Mouse (Mus musculus): ENCODE measurements around the gene Wdr41. TPM values are rescaled to one million over a fixed set of nuclear protein-coding genes. Genes with fewer than 3 reads are reported as not detected.

Gene Wdr41
- total RNA-seq (2012; rRNA removed) (5.0 and 5.9 TPM in 2 replicates), total RNA-seq (2014; rRNA removed) (10.0 and 10.7 TPM in 2 replicates), polyA plus RNA-seq (2012; ENCODE audit: insufficient read length, low read depth) (10.3 and 12.7 TPM in 2 replicates)

DNA sequence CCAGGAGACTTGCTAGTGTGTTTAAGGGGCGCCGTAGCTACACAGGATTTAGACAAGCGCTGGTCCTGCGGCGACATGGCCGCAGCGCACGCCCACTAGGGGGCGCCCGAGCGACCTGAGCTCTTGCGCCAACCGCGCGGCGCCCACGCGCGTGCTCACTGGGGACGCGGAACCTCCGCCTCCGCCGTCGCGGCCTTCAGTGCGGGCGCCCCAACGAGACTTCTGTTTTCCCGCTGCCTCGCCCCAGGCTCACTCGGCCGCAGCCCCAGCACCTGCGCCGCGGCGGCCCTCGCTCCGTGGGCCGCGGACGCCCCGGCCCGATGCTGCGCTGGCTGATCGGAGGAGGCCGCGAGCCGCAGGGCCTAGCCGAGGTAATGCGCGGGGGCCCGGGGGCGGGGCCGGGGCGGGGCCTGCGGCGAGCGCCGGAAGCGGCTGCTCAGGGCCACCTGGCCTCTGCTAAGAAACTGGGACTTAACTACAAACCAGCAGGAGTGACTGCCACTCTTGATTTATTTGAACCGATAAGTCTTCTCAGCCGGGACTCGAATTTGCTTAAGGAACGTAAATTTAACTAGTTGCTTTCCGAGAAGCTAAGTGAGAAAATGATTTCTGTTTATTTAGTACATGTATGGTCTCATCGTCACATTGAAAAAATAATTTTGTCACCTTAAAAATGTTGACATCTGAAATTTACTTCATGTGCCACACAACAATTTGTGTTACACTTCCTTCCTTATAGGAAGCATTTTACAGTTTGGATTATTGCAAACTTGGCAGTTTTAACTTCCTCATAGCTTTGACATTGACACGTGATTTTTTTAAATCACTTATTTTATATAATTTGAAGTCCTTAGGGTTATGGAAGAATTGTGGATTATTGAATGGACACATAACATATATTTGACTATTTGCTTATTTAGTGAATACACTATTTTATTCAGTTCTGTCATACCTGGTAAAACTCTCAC is at the start of gene Wdr41:
TSS of gene Wdr41 (plus strand) at position 126 of the 968 bp plus-strand sequence.
- Histone ChIP-seq H3K27me3 (replicated peaks) (no peaks in the 10 kb centered on the region), H3K4me2 (ENCODE audit: insufficient read depth, low read depth, poor library complexity, severe bottlenecking) (peak within 1 kb of the TSS; percentile 66), H3K27ac (ENCODE audit: insufficient read depth, low read depth) (peak within 1 kb of the TSS; percentile 82), H3K9ac (ENCODE audit: insufficient read depth, low read depth) (peak within 1 kb of the TSS; percentile 56), H3K79me2 (replicated peaks; ENCODE audit: control insufficient read depth, extremely low read depth, insufficient read depth, poor library complexity, severe bottlenecking) (no peaks in the 10 kb centered on the region), H3K9me3 (replicated peaks; ENCODE audit: low read length) (peaks cover 3% of the 10 kb centered on the region), H3K4me3 (replicated peaks in 1 of 3; ENCODE audit: low read depth in 2 of 3, low read length in 2 of 3, poor library complexity in 1 of 3) (peak within 1 kb of the TSS; percentile 57 to 73 (median 64)), H3K4me1 (ENCODE audit: control insufficient read depth in 1 of 2, insufficient read depth in 2 of 2) (peaks cover 5 to 27% of the 10 kb centered on the region in 2 experiments; a peak in 3 of 4 replicates), H3K36me3 (replicated peaks in 1 of 2; ENCODE audit: control insufficient read depth in 1 of 2, insufficient read depth in 1 of 2, low read length in 1 of 2) (peaks cover 0 to 16% of the 10 kb centered on the region in 2 experiments)
- in situ Hi-C loops (cut with MboI; ENCODE audit: low pct_ligation_motif_present, low pct_unique_long_range_greater_than_20kb, low sequenced_read_pairs) (no loop called here), dilution Hi-C loops (cut with MboI; ENCODE audit: extremely low pct_ligation_motif_present, extremely low pct_unique_long_range_greater_than_20kb, low sequenced_read_pairs) (no loop called here)
- DNase-seq (ENCODE audit: extremely low read depth), result peak; percentile 86
- TF ChIP-seq CHD1 (IDR thresholded peaks at IDR 0.05; ENCODE audit: low read depth, low read length), result no peak; the same call in 1 of the 2 replicates
- no peak for TF ChIP-seq POLR2AphosphoS2 (IDR thresholded peaks at IDR 0.05; ENCODE audit: low read depth, low read length)
- TF ChIP-seq UBTF (IDR thresholded peaks at IDR 0.05; ENCODE audit: low read depth, low read length), result peak; percentile 65; the same call in 1 of the 2 replicates
- TF ChIP-seq SMC3 (IDR thresholded peaks at IDR 0.05; ENCODE audit: low read depth, low read length), result peak; percentile 62
- TF ChIP-seq EP300 (IDR thresholded peaks at IDR 0.05; ENCODE audit: low read length), result no peak
- TF ChIP-seq SIN3A (IDR thresholded peaks at IDR 0.05; ENCODE audit: low read length), result peak; percentile 71
- no peak for TF ChIP-seq E2F4 (IDR thresholded peaks at IDR 0.05; ENCODE audit: insufficient replicate concordance, low read depth, low read length)
- TF ChIP-seq ZKSCAN1 (IDR thresholded peaks at IDR 0.05; ENCODE audit: borderline replicate concordance, low read depth, low read length), result no peak; the same call in 1 of the 2 replicates
- no peak for TF ChIP-seq BHLHE40 (IDR thresholded peaks at IDR 0.05; ENCODE audit: low read depth, low read length)
- peak; percentile 14; the same call in 1 of the 2 replicates for TF ChIP-seq MAZ (IDR thresholded peaks at IDR 0.05; ENCODE audit: low read depth, low read length)
- TF ChIP-seq JUND (conservative IDR thresholded peaks at IDR 0.05; ENCODE audit: low read depth, low read length), result no peak
- TF ChIP-seq MEF2A (IDR thresholded peaks at IDR 0.05; ENCODE audit: borderline replicate concordance, low read depth, low read length), result no peak
- TF ChIP-seq RAD21 (IDR thresholded peaks at IDR 0.05; ENCODE audit: low read depth, low read length), result peak; percentile 36
- TF ChIP-seq ZMIZ1 (IDR thresholded peaks at IDR 0.05; ENCODE audit: low read depth, low read length), result 0 out of 2 replicates have a peak, but pooled peaks have one; percentile 41
- TF ChIP-seq GABPA (IDR thresholded peaks at IDR 0.05; ENCODE audit: insufficient replicate concordance, low read depth, low read length), result no peak
- 0 out of 2 replicates have a peak, but pooled peaks have one; percentile 0 for TF ChIP-seq IRF4 (IDR thresholded peaks at IDR 0.05; ENCODE audit: low read depth, low read length)
- TF ChIP-seq NRF1 (IDR thresholded peaks at IDR 0.05; ENCODE audit: low read depth, low read length), result peak; percentile 87
- TF ChIP-seq MAFK (IDR thresholded peaks at IDR 0.05; ENCODE audit: insufficient replicate concordance, low read length), result peak; percentile 73; the same call in 1 of the 2 replicates
- TF ChIP-seq ELF1 (IDR thresholded peaks at IDR 0.05; ENCODE audit: low read depth, low read length), result peak; percentile 62
- TF ChIP-seq HCFC1 (IDR thresholded peaks at IDR 0.05; ENCODE audit: low read depth, low read length), result peak; percentile 60
- TF ChIP-seq ETS1 (conservative IDR thresholded peaks at IDR 0.05; ENCODE audit: low read depth, low read length), result peak; percentile 10; the same call in 1 of the 2 replicates
- peak; percentile 43 to 89 for TF ChIP-seq CTCF (conservative IDR thresholded peaks at IDR 0.05 in 1 of 2, IDR thresholded peaks at IDR 0.05 in 1 of 2; ENCODE audit: low read depth in 2 of 2, low read length in 2 of 2)
- TF ChIP-seq USF2 (conservative IDR thresholded peaks at IDR 0.05; ENCODE audit: low read depth, low read length), result no peak
- TF ChIP-seq MAX (IDR thresholded peaks at IDR 0.05; ENCODE audit: low read length), result peak; percentile 87
- peak; percentile 77 for TF ChIP-seq POLR2A (IDR thresholded peaks at IDR 0.05; ENCODE audit: low read depth, low read length)
- peak; percentile 62; the same call in 1 of the 2 replicates for TF ChIP-seq KAT2A (IDR thresholded peaks at IDR 0.05; ENCODE audit: insufficient replicate concordance, low read length)
- TF ChIP-seq CHD2 (IDR thresholded peaks at IDR 0.05; ENCODE audit: low read length), result no peak
- TF ChIP-seq NELFE (IDR thresholded peaks at IDR 0.05; ENCODE audit: low read depth, low read length), result peak; percentile 54; the same call in 1 of the 2 replicates
- TF ChIP-seq USF1 (IDR thresholded peaks at IDR 0.05; ENCODE audit: low read depth, low read length), result no peak; the same call in 1 of the 2 replicates
- no peak for TF ChIP-seq ZNF384 (IDR thresholded peaks at IDR 0.05; ENCODE audit: low read depth, low read length)
- TF ChIP-seq JUN (IDR thresholded peaks at IDR 0.05; ENCODE audit: insufficient read depth, low read depth, low read length), result no peak
- TF ChIP-seq ZC3H11A (IDR thresholded peaks at IDR 0.05; ENCODE audit: low read depth, low read length), result no peak
- peak; percentile 40; the same call in 1 of the 2 replicates for TF ChIP-seq RCOR1 (conservative IDR thresholded peaks at IDR 0.05; ENCODE audit: low read depth, low read length)
- peak; percentile 63; the same call in 1 of the 2 replicates for TF ChIP-seq MXI1 (IDR thresholded peaks at IDR 0.05; ENCODE audit: low read depth, low read length)
- peak; percentile 65 for TF ChIP-seq TCF12 (IDR thresholded peaks at IDR 0.05; ENCODE audit: low read depth, low read length)
- TF ChIP-seq PAX5 (IDR thresholded peaks at IDR 0.05; ENCODE audit: low read length), result no peak

Data from CH12.LX (cell line).